Mouse (Mus musculus) inflammation-experienced regulatory T-cells (primary cell): Measurements from ENCODE around the gene Psmd10. TPM values are rescaled to one million over a fixed set of nuclear protein-coding genes. Genes with fewer than 3 reads are reported as not detected.

Experiments used
- polyA plus RNA-seq, 2 experiments: library from polyadenylated mRNA; unstranded; fragments of 100-300 nt; shearing (Covaris generic); gene quantifications; one replicate each; pipeline ENCODE4 v1.2.1; 2017

The Psmd10 gene
- polyA plus RNA-seq, result 10 to 100 TPM; 50.9 to 53.9 TPM

GRCm38 (mm10) chrX:140956272-140956940 is at the start of gene Psmd10, which contains the start of gene Atg4a:
Gene Psmd10 (minus strand): TSS chrX:140956728.
Gene Atg4a (plus strand): TSS chrX:140956907.

DNA sequence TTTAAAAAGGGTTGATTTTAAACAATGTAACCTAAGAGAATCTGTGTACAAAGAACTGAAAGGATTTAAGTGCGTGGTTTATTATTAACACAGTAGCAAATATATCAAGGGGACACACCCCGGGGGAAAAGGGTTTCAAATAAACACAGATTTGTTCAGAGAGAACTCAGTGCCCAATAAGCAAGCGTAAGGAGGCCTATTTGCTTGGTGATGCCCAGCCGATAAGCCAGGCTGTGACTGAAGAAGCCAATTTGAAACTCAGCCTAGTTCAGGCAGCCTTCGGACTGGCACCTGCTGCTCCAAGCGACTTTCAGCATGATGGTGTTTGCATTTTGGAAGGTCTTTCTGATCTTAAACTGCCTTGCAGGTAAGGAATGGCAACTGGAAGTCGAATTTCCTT is 49.2 kb downstream of the Psmd10 start, which contains the start of gene Vsig1:
Gene Vsig1, plus strand, starts transcription at position 249 of the 400 bp plus-strand sequence.

Other genes starting within 250 kb of the Psmd10 start
- gene Tex13b, start 143.3 kb downstream of the Psmd10 start, polyA plus RNA-seq, result under 1 TPM; 0.33 TPM
- gene Vsig1, start 49.1 kb downstream of the Psmd10 start, polyA plus RNA-seq, result not detected
- 10 to 100 TPM; 30.1 to 30.2 TPM for gene Atg4a, start 179 bp upstream of the Psmd10 start, polyA plus RNA-seq